Mouse (Mus musculus): Measurements from ENCODE around the gene Rsc1a1. TPM values are rescaled to one million over a fixed set of nuclear protein-coding genes. Genes with fewer than 3 reads are reported as not detected.

Rsc1a1 gene
- total RNA-seq, 4 experiments from 2014 or later = 0.43 to 0.47 TPM; not detected in 2

DNA sequence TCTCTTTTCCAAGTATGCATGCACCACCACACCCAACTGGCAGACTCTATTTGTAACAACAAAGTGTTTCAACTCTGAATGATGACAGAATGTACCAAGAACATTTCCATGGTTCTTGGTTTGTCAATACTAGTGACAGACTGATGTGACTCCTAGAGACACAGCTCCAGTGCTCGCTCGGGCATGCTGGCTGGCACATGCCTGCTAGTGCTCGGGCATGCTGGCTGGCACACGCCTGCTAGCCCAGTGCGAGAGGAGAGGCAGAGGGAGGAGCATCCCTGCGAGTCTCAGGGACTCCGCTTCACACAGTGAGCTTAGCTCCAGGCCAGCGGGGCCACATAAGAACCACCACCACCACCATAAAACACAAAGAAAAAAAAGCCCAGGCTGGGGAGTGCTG lies 9.3 kb upstream of the Rsc1a1 start:
- DNase-seq (ENCODE audit: low spot score in 2 of 2) = no peak

DNA sequence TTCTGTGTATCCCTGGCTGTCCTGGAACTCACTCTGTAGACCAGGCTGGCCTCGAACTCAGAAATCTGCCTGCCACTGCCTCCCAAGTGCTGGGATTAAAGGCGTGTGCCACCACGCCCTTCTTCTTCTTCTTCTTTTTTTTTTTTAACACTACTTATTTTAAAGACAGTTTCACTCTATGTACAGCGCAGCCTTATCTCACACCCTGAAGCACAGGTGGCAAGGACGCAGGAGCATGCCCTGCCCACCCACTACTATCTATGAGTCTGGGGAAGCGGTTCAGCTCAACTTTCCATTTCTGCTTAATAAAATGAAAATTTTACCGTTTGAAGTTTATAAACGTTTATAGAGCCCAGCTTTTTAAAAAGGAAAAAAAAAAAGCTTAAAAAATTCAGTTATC lies 3.1 kb upstream of the Rsc1a1 start:
- DNase-seq (ENCODE audit: low spot score in 2 of 2) = no peak

DNA sequence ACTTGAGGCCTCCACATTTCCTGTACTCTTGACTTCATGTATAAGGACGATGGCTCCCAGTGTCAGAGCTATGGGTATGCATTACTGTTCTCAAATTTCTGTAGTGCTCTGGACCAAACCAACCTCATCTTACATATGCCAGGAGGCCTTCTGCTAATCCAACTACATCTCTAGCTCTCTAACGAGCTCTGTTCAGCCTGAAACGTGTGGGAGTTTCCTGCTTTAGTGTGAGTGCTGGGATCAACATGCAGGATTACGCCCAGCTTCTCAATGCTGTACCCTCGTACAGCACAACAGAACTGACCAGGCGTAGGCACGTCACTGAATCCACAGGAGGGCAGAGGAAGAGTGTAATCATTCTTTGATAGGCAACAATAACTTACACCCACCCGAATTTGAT lies 1.1 kb upstream of the Rsc1a1 start:
- peak in 1 of 2 experiments; percentile 19 for DNase-seq (ENCODE audit: low spot score in 2 of 2)

DNA sequence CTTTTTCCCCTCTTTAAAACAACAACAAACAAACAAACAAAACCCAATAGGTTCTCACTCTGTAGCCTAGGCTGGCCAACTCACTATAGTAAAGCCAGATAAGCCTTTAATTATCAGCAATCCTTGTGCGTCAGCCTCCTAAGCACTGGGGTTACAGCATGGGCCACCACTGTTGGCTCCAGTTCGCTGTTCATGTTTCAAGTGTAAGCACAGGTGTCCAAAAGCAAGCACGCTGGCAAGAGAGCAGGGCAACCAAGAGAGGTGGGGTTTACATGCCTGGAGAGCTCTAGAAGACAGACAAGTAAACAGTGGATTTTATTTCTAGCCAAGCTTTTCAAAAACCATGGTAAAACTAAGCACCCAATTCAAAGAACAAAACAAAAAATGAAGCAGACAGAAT lies 694 bp upstream of the Rsc1a1 start:
- no peak for DNase-seq (ENCODE audit: low spot score in 2 of 2)

DNA sequence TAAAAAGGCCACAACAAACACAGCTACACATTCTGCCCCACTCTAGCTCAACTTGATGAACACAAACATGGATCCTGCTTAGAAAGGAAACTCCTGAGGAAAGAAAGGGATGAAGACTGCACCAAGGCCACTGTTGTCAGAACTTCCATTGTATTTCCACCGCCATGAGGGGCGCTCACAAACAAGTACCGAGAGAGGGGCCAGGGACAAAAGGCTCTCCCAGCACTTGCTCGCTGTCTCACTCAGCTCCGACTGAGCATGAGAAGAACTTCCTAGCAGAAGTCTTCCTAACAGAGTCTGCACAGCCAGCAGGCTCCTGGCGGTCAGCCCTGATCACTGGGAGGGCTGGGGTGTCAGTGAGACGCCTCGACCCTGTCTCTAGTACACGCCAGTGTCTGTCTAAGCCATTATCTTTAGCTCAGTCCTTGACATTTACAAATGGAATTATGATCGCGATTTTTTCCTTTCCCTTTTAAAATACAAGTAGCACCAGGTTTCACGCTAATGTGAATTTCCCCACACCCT lies 2.6 kb downstream of the Rsc1a1 start:
- no peak for DNase-seq (ENCODE audit: low spot score in 2 of 2)

DNA sequence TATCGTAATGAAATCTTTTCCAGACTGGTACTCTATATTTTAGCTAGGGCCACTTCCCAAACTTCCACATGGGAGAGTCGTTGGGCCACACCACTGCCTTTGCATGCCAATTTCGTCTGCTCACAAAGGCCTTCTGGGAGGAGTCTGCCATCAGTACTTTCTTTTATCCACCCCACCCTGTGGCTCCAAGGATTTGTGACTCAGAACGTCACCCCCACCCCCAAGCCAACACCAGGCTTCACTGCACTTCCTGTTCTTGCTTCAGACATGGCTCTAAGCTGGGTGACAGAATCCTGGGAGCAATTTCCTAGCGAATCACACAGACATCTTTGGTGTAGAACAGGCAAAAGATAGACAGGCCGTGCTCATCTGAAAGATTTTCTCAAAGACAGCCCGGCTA lies 3.6 kb downstream of the Rsc1a1 start:
- no peak for DNase-seq (ENCODE audit: low spot score in 2 of 2)

DNA sequence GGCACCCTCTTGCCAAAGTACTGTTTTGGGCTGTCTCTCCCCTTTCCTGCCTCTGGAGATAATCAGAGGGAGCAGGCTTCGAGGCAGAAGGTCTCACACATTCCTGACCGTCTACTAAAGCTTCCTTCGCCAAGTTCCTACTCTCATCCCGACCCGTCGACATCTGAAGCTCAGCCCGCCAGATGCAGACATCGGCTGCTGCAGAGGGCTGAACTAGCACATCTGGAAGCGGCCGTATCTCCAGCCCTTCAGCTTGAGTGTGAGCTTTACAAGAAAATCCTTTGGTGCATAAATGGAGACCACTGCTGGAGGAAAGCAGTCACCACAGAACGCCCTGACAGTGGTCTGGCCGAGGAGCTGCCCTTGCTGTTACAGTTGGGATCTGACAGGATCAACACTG lies 4.5 kb downstream of the Rsc1a1 start:
- DNase-seq (ENCODE audit: low spot score in 2 of 2) = no peak

DNA sequence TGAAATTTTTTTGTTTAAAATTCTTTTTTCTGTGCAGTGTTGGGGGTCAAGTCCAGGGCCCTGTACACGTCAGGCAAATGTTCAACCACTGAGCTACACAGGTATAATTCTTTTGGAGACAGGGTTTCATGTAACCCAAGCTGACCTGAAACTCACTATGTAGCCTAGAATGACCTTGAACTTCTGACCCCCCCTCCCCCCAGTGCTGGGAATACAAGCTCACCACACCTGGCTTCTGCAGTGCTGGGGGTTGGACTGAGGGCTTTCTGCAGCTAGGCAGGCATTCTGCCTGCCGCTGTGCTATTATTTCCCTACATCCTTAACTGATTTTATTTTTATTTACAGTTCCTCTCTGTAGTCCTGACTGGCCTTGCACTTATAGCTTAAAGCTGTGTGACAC lies 6.4 kb downstream of the Rsc1a1 start:
- DNase-seq (ENCODE audit: low spot score in 2 of 2) = no peak

DNA sequence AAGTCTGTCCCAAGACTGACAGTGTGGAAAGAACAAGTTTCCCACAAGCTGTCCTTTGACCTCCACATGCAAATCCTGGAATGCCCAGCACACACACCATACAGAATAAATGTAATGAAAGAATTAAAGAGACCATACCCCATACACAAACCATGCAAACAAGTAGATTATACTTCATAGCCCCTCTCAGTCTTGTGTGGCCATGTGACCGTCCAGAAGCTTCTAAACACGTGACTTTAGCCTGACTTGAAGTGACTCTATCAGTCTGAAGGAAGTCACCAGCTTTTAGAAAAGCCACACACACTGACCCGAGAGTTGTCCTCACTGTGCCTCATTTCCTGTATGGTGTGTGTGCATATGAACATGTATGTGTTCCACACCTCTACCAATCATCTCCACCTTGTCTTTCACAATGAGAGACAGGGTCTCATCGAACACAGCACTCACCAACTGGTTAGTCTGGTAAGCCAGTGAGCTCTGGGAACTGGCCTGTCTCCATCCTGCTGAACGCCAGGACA lies 8.9 kb downstream of the Rsc1a1 start:
- DNase-seq (ENCODE audit: low spot score in 2 of 2) = no peak

DNA sequence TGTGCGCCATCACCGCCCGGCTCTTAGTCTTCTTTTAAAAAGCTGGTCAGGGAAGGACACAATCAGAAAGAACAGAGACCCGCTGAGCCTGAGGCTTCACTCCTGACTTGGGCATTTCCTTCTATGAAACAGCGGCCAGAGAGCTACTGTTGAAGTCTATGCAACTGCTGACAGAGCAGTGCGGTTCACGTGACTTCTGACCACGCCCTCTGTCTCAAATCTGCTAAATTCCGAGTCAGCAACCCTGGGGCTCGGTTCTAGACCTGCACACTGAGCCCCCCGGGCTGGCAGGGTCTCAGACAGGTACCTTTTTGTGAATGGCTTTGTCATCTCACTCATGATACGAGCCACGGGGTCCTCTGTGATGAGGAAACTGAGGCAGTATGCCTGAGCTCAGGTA lies 13.1 kb downstream of the Rsc1a1 start:
- DNase-seq (ENCODE audit: low spot score in 2 of 2) = no peak

DNA sequence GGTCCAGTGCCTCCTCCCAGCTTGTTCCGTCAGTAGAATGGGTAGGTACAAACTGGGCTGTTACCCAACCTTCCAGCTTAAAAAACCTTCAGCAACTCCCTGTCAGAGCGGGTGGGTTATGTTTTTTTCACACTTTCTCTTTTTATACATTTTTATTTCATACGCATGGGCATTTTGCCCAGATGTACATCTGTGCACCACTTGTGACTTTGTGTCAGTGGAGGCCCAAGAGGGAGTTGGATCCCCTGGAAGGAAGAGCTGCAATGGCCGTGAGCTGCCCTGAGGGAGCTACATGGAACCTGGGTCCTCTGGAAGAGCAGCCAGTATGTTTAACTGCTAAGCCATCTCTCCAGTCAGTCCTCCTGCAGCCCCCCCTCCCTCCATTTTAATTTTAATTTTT lies 14.0 kb downstream of the Rsc1a1 start:
- DNase-seq (ENCODE audit: low spot score in 2 of 2) = no peak

DNA sequence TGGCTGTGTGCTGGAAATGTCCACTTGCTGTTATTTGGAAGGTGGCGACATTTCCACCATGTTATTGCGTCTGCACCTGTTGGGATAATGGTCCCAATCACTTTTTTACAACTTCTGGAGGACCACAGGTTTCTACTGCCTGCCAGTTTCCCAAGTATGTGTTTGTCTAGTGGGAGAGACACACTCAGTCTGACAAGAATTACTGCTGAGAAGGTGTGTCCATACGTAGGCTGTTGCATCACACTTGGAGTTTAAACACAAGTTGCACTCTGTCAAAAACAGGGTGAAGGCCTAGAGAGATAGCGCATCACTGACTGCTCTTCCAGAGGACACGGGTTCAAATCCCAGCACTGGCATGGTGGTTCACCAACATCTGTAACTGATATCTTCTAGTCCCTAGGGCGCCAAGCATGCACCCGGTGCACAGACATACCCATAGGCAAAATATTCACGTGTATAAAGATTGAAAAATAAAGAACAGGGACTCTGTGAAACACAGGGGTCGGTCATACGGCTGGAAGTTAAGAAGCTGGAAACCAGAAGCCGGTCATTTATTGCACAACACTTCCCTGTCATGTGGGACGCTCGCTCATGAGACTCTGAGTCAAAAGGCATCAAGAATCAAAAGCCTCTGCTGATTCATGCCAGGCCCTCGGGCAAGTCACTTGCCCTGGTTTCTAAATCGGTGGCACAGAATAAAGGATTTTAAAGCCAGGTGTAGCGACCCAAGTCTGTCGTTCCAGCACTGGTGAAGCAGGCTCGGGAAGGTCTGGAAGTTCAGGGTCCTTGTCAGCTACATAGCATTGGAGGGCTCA lies 15.3 kb downstream of the Rsc1a1 start:
- no peak for DNase-seq (ENCODE audit: low spot score in 2 of 2)

DNA sequence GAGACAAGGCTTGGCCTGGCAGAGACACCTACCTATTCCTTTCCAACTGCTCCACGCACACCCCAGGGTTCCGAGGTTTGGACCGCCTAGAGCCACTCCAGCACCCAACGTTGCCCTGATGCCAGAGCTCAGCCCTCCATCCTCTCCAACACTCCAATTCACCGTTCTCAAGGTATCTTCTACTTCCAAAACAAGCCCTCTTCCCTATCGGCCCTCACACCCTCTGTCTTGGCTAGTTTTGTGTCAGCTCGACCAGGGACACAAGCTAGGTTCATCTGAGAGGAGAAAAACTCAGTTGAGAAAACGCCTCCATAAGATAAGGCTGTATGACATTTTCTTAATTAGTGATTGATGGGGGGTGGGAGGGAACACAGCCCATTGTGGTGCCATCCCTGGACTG lies 20.6 kb downstream of the Rsc1a1 start, which contains the start of gene Plekhm2:
TSS of gene Plekhm2 (minus strand) at position 101 of the 400 bp plus-strand sequence.
- no peak for DNase-seq (ENCODE audit: low spot score in 2 of 2)

DNA sequence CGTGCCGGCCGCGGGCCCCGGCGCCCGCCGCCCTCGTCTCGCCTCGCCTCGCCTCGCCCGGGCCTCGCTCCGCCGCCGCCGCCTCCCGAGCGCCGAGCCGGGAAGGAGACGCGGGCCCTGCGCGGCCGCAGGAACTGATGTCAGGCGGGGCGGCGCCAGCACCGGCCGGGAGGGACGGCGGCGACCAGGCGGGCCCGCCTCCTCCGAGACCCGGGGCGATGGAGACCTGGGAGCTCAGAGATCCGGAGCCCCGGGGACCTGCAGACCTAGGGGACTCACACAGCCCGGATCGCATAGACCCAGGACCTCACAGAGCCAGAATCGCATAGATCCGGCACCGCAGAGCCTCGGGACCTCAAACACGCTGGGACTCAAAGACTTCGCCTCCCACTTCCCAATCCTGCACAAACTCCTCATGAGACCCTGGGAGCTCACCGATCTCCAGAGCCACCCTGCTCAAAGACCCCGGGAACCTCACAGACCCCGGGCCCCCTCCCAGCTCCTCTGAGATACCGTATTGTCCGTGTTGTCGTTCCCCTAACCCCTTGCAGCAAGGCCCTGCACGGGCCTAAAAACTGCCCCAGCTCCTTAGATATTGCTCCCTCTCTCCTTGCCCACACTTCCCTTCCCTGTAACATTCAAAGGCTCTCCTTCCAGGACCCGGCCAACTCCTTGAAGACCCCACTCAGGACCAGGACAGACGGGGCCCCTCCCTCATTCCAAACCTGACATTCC lies 21.2 kb downstream of the Rsc1a1 start:
- peak in 1 of 2 experiments; percentile 58 for DNase-seq (ENCODE audit: low spot score in 2 of 2)

DNA sequence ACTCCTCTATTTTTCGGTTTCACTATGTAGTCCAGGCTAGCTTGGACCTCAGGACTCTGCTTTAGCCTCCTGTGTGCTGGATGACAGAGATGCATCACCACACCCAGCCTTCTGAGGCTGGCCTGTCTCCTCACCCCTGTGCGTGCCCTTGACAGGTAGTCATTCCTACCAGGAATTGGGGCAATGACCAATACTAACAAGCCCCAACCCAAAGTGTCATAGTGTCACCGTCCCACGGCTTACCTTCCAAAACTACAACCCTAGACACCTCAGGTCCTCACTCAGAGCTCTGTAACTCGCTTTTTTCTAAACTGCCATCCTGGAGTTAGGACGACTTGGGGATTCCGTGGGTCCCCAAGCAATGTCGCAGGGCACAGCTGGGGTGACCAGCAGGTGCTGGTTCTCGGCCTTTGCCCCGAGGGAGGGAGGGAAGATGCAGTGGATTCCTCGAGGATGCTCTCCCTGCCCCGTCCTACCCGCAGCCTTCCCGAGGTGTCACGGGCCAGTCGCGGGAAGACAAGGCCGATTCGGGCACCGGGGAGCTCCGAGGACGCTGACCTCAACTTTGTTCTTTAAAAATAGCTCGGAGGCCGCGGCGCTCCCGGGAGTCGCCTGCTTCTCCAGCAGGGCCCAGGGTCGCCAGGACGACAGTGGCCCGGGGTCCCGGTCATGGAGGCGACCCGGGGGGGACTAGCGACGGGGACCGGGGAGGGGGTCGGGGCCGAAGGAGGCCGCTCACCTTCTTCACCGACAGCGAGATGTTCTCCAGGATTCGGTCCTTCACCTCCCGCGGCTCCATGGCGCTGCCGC lies 22.1 kb downstream of the Rsc1a1 start:
- no peak for DNase-seq (ENCODE audit: low spot score in 2 of 2)

DNA sequence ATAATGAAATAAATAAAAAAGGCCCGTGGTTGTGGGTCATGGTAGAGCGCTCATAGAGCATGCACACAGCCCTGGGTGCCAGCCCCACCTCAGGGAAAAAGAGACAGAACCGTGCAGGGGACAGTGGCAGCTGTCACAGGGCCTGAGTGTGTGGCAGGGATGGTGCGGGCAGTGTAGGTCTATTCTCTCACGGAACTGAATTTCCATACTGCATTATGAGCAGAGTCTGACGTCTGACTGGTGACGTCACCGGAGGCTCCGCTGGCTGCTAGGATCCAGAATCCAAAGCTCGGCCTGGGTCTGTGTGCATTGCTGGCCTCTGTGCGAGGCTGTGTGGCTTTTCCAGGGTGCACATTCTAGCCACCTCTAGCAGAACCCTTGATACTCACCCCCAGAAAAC lies 24.5 kb downstream of the Rsc1a1 start:
- DNase-seq (ENCODE audit: low spot score in 2 of 2) = no peak

DNA sequence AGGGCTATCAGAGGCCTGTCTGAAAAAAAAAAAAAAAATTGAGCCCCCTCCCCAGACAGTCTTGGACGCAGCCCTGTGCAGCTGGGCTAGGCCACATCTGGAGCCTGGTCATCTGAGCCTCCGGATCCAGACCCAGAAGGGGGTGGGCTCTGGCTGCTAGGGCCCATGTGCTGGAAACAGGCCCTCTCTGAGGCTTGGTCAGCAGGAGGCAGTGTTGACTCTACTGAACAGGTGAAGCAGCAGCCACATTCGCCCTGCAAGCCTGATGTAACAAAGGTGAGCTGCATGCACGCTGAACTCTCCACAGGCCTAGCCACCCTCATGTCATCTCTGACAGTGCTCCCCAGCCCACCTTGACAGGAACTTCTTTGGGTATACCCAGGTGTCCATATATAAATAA lies 25.7 kb downstream of the Rsc1a1 start:
- DNase-seq (ENCODE audit: low spot score in 2 of 2) = no peak

DNA sequence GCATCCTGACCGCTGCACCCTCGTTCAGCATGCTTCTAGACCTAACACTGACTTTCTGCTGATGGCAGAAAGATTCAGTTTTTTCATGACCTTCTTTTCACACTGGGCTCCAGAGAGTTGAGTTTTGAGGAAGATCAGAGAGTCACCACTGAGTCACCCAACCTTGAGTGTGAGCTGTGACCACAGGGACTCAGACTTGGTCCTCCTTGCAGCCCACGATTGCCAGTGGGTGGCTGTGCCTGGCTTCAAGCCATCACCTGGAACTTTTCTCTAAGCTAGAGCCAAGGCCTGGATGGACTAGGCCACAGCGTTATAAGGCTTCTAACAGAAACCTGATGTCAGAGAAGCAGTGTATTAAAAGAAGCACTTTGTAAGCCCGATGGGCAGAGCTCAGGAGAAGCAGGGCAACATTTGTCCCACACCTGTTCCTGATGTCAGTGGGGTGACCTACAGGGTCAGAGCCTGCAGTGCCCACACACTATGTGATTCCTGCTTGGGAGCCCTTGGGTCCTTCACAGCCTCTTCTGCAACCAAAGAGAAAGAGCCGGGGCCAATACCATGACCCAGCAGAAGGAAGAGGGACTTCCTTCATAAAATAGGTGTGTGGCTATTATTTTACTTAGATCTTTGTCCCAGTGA lies 26.4 kb downstream of the Rsc1a1 start:
- DNase-seq (ENCODE audit: low spot score in 2 of 2) = no peak

DNA sequence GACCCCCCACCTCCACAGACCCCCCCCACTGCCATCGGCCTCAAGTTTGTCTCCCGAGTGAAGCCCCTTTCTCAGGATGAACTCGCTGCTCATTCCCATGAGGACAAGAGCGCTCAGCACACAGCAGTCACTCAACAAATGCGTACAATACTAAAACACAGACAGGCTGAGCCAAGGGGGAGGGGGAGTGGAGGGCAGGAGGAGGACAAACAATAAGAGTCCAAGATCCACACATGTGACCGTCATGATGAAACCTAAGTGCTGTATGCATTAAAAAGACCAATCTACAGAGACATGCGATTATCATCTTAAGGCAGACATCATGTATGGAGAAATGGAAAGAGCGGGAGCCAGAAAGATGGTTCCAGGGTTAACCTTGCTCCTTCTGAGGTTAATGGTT lies 28.5 kb downstream of the Rsc1a1 start:
- DNase-seq (ENCODE audit: low spot score in 2 of 2) = no peak

DNA sequence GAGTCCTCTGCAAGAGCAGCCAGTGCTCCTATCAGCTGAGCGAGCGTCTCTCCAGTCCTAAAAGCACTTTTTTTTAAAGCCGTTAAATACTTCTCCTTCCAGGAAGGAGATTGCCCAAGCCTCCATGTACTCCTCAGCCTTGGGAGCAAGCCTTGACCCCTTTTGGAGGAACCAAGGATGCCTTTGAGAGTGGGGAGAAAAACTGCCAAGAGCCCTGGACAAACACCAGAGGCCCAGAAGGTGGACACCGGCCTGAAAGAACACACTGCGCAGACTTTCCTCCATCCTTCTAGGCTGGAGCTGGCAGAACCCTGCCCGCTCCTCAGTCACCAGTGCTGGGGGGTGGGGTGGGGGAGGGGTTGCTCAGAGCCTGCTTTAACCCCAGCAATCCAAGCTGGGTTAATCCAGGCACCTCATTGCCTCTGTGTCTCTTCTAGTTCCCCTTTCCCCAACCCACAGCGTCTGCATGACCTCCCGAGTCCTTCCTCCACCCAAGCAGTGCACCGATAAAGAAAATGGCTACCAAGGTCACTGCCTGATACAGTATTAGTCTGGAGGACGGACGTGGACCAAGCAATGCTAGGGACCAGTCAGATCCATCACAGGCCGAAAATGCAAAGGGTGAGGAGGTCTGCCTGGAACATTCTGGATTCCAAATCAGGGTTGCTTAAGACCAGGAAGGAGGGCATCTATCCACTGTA lies 29.3 kb downstream of the Rsc1a1 start:
- DNase-seq (ENCODE audit: low spot score in 2 of 2) = peak; percentile 48 to 57
